Mouse (Mus musculus) E14TG2a.4 (cell line): ENCODE results near the gene Bud31.

ENCODE experiments used
- CTCF ChIP-seq: conservative IDR thresholded peaks from 2 replicates; pipeline ENCODE4 v1.5.1; 2014; ENCODE audit warnings: low read length
- NANOG ChIP-seq: IDR thresholded peaks from 2 replicates; pipeline ENCODE4 v1.6.1; 2014; ENCODE audit warnings: borderline replicate concordance, low read length, mixed read lengths

DNA sequence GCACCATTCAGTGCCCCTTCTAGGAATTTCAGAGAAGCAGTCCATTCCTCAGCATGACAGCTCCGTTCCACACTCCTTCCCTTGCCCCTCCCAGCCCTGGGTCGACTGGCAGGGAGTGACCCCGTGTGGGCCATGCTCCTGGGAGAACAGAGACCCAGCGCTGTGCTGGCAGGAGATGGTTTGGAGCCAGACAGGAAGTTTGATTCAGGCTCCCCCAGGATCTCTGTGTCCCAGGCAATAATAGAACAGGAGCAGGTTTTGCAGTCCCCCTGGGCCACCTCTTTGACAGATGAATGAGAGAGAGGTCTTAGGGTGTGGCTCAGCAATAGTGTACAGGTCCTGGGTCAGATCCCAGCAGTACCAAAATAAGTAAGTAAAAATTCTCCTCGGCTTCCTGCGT is 22.2 kb upstream of the Bud31 start:
- TF ChIP-seq CTCF, result no peak
- TF ChIP-seq NANOG, result no peak
